Mouse (Mus musculus) heart, postnatal 0 days (tissue): Measurements from ENCODE around the gene Ccdc102a.

ENCODE experiments used
- CTCF ChIP-seq: IDR thresholded peaks from 2 replicates; pipeline ENCODE4 v1.5.1; 2016; ENCODE audit warnings: antibody characterized with exemption, control low read depth, low read depth
- EP300 ChIP-seq: IDR thresholded peaks from 2 replicates; pipeline ENCODE4 v1.6.1; 2016; ENCODE audit warnings: antibody characterized with exemption, low read depth

DNA sequence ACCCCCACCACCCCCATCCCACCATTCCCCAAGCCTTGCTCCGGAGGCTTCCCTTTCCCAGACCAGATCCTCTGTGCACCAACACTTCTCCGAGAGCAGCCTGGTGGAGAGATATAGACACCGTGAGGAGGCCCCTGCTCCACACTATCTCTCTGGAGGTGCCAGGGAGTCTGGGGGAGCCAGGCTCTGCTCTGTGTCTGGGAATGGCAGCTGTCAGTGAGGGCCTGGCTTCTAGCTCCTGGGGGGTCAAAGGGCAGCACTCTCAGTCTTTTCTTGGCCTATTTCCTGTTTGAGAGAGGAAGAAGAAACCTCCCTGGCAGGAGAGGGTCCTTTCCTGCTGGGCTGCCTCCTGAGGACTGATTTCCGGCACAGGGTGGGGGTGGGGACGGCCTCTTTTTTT lies 16.9 kb downstream of the Ccdc102a start:
- no peak for TF ChIP-seq EP300
- TF ChIP-seq CTCF = no peak
